Mouse (Mus musculus): ENCODE data around the gene Upk1a. TPM values are rescaled to one million over a fixed set of nuclear protein-coding genes. Genes with fewer than 3 reads are reported as not detected.

Upk1a gene
- total and polyA plus RNA-seq, 3 experiments = 0.54 to 1.6 TPM; not detected in 1

GRCm38 (mm10) chr7:30572389-30572788 is 40.3 kb downstream of the Upk1a start:
- TF ChIP-seq USF2 (IDR thresholded peaks at IDR 0.05; ENCODE audit: borderline replicate concordance in 1 of 2, insufficient read depth in 1 of 2, low read depth in 1 of 2, low read length in 2 of 2) = no peak
- TF ChIP-seq KAT2A (conservative IDR thresholded peaks at IDR 0.05; ENCODE audit: low read depth, low read length) = no peak
- no peak for TF ChIP-seq USF1 (IDR thresholded peaks at IDR 0.05; ENCODE audit: low read depth, low read length)
- TF ChIP-seq NELFE (IDR thresholded peaks at IDR 0.05; ENCODE audit: low read depth, low read length) = no peak; the same call in 1 of the 2 replicates
- TF ChIP-seq MXI1 (IDR thresholded peaks at IDR 0.05; ENCODE audit: low read depth, low read length) = peak; percentile 49
- TF ChIP-seq GABPA (IDR thresholded peaks at IDR 0.05; ENCODE audit: low read depth, low read length) = no peak
- TF ChIP-seq RCOR1 (IDR thresholded peaks at IDR 0.05; ENCODE audit: low read depth, low read length) = peak; percentile 39; the same call in 1 of the 2 replicates
- TF ChIP-seq ZKSCAN1 (IDR thresholded peaks at IDR 0.05; ENCODE audit: low read depth, low read length) = no peak
- no peak for TF ChIP-seq MYB (IDR thresholded peaks at IDR 0.05; ENCODE audit: low read depth, low read length)
- no peak for TF ChIP-seq POLR2A (IDR thresholded peaks at IDR 0.05; ENCODE audit: control insufficient read depth in 1 of 2, insufficient read depth in 1 of 2, low read depth in 1 of 2, low read length in 2 of 2, poor library complexity in 1 of 2)
- no peak for TF ChIP-seq ELF1 (IDR thresholded peaks at IDR 0.05; ENCODE audit: low read depth, low read length)
- no peak for TF ChIP-seq RAD21 (IDR thresholded peaks at IDR 0.05; ENCODE audit: low read depth, low read length)
- TF ChIP-seq ETS1 (IDR thresholded peaks at IDR 0.05; ENCODE audit: low read depth, low read length) = no peak
- TF ChIP-seq GATA1 (IDR thresholded peaks at IDR 0.05; ENCODE audit: low read depth, low read length) = peak; percentile 8; the same call in 1 of the 2 replicates
- no peak for TF ChIP-seq SIN3A (IDR thresholded peaks at IDR 0.05; ENCODE audit: low read length)
- no peak for TF ChIP-seq TAL1 (IDR thresholded peaks at IDR 0.05; ENCODE audit: low read length)
- TF ChIP-seq MAX (IDR thresholded peaks at IDR 0.05; ENCODE audit: low read length) = peak; percentile 65
- no peak for TF ChIP-seq MAFK (IDR thresholded peaks at IDR 0.05; ENCODE audit: borderline replicate concordance, low read depth, low read length)
- peak; percentile 62; the same call in 1 of the 2 replicates for TF ChIP-seq MYC (IDR thresholded peaks at IDR 0.05; ENCODE audit: low read depth, low read length)
- no peak for TF ChIP-seq TCF12 (IDR thresholded peaks at IDR 0.05; ENCODE audit: low read depth, low read length)
- TF ChIP-seq CTCF (IDR thresholded peaks at IDR 0.05 in 2 of 3, conservative IDR thresholded peaks at IDR 0.05 in 1 of 3; ENCODE audit: control insufficient read depth in 1 of 3, insufficient read depth in 1 of 3, low read depth in 2 of 3, low read length in 3 of 3, poor library complexity in 1 of 3, severe bottlenecking in 1 of 3) = peak in 1 of 3 experiments; percentile 5; a peak in 2 of 6 replicates
- TF ChIP-seq TBP (IDR thresholded peaks at IDR 0.05; ENCODE audit: low read depth, low read length) = peak; percentile 61
- no peak for TF ChIP-seq JUND (IDR thresholded peaks at IDR 0.05; ENCODE audit: low read depth, low read length)
- TF ChIP-seq POLR2AphosphoS5 (IDR thresholded peaks at IDR 0.05; ENCODE audit: borderline replicate concordance, low read depth, low read length) = no peak
- no peak for TF ChIP-seq ZMIZ1 (IDR thresholded peaks at IDR 0.05; ENCODE audit: low read depth, low read length)
- no peak for TF ChIP-seq MAZ (IDR thresholded peaks at IDR 0.05; ENCODE audit: low read depth, low read length)
- TF ChIP-seq CHD2 (IDR thresholded peaks at IDR 0.05; ENCODE audit: low read length) = no peak
- TF ChIP-seq HCFC1 (IDR thresholded peaks at IDR 0.05; ENCODE audit: low read depth, low read length) = no peak
- TF ChIP-seq EP300 (IDR thresholded peaks at IDR 0.05; ENCODE audit: low read depth in 1 of 2, low read length in 2 of 2) = peak in 1 of 2 experiments; percentile 6; a peak in 1 of 4 replicates
- Histone ChIP-seq H3K79me2 (ENCODE audit: control insufficient read depth, insufficient read depth, low read length, poor library complexity) (no peaks in the 10 kb centered on the region), H3K9me3 (replicated peaks; ENCODE audit: insufficient read depth, low read length) (no peaks in the 10 kb centered on the region), H3K4me1 (ENCODE audit: control insufficient read depth in 1 of 2, insufficient read depth in 2 of 2, low read length in 2 of 2) (peaks cover 0 to 6% of the 10 kb centered on the region in 2 experiments; a peak in 1 of 4 replicates), H3K4me3 (ENCODE audit: control insufficient read depth in 1 of 2, insufficient read depth in 1 of 2, low read depth in 2 of 2, low read length in 2 of 2) (no peak overlapping the region), H3K27me3 (ENCODE audit: control insufficient read depth in 1 of 2, insufficient read depth in 2 of 2, low read length in 2 of 2) (no peaks in the 10 kb centered on the region), H3K9ac (ENCODE audit: control insufficient read depth, low read depth, low read length, poor library complexity, severe bottlenecking) (no peak overlapping the region), H3K36me3 (ENCODE audit: control insufficient read depth in 1 of 2, insufficient read depth in 2 of 2, low read length in 2 of 2) (peaks cover 0 to 15% of the 10 kb centered on the region in 2 experiments; a peak in 3 of 4 replicates), H3K27ac (ENCODE audit: control insufficient read depth, low read depth, low read length) (peak overlapping the region; percentile 15; the same call in 1 of the 2 replicates)
- peak; percentile 63 for DNase-seq (ENCODE audit: low read depth, low spot score)

All from MEL (cell line).